Mouse (Mus musculus) heart, adult 2 months (tissue): ENCODE results near the gene Dhx57. TPM values are rescaled to one million over a fixed set of nuclear protein-coding genes. Genes with fewer than 3 reads are reported as not detected.
A peak's percentile ranks its signal among the peaks of the same experiment; 100 is the strongest.
"Not testable (repeated sequence)": the region's sequence is repeated elsewhere in the genome, so short reads cannot be mapped to it uniquely, and the experiment has no call there.

Experiments
- DNase-seq, 2 experiments: peaks; one replicate each; pipeline ENCODE4 v3.0.0; 2021
- H3K27ac ChIP-seq: fragments of 200-600 bp; 2 replicates; pipeline ENCODE4 v1.8.1; 2022
- H3K27me3 ChIP-seq: fragments of 200-500 bp; 2 replicates; pipeline ENCODE4 v1.6.1; 2012; ENCODE audit warnings: mild to moderate bottlenecking, low read length, inconsistent platforms, mixed read lengths; ENCODE audit not compliant: control insufficient read depth, insufficient read depth
- H3K36me3 ChIP-seq: fragments of 200-500 bp; 2 replicates; pipeline ENCODE4 v1.6.1; 2012; ENCODE audit warnings: low read length, inconsistent platforms; ENCODE audit not compliant: control insufficient read depth, insufficient read depth
- H3K4me1 ChIP-seq: fragments of 200-500 bp; 2 replicates; pipeline ENCODE4 v1.6.1; 2011; ENCODE audit warnings: low read length; ENCODE audit not compliant: control insufficient read depth, insufficient read depth
- H3K4me3 ChIP-seq: fragments of 200-600 bp; 2 replicates; pipeline ENCODE4 v1.8.1; 2022
- H3K79me2 ChIP-seq: fragments of 200-500 bp; replicated peaks from 2 replicates; pipeline ENCODE4 v1.6.1; 2012; ENCODE audit warnings: mild to moderate bottlenecking, inconsistent platforms, low read length, moderate library complexity, mixed read lengths; ENCODE audit not compliant: control insufficient read depth, insufficient read depth
- H3K9ac ChIP-seq: fragments of 200-500 bp; 2 replicates; pipeline ENCODE4 v1.6.1; 2012; ENCODE audit warnings: low read depth, mild to moderate bottlenecking, control low read depth, inconsistent platforms, low read length, mixed read lengths
- CTCF ChIP-seq: fragments of 200-600 bp; IDR thresholded peaks from 2 replicates; pipeline ENCODE4 v1.8.1; 2022; ENCODE audit warnings: antibody characterized with exemption, mild to moderate bottlenecking, moderate library complexity
- EP300 ChIP-seq: fragments of 200-500 bp; IDR thresholded peaks from 2 replicates; pipeline ENCODE4 v1.6.1; 2011; ENCODE audit warnings: low read depth, low read length, control low read depth; ENCODE audit not compliant: insufficient read depth
- POLR2A ChIP-seq: fragments of 200-500 bp; IDR thresholded peaks from 2 replicates; pipeline ENCODE4 v1.6.1; 2011; ENCODE audit warnings: mild to moderate bottlenecking, low read depth, low read length, control low read depth; ENCODE audit not compliant: insufficient read depth
- WGBS: fragments of 180-500 bp; shearing (Covaris S2); methylation state at CpG from one replicate; pipeline ENCODE4 v1.1.7; 2018; 5-methylcytosine and 5-hydroxymethylcytosine counted together
- intact Hi-C: fragments of 180-260 bp; cut with DNase I; formaldehyde crosslinking; loops from one replicate; pipeline ENCODE4 v1.15.1; 2025
- polyA plus RNA-seq: library from polyadenylated mRNA; depleted of rRNA; stranded (reverse); fragments of >200 nt; gene quantifications from 2 replicates; pipeline ENCODE4 v1.2.3, GENCODE M21; 2012
- total RNA-seq, 2 experiments: library from RNA; stranded (reverse); gene quantifications; 2 replicates each; pipeline ENCODE4 v1.2.3; 2021

The Dhx57 gene
- total and polyA plus RNA-seq, 3 experiments: 3.9 to 6.0 (median 5.4) TPM

DNA sequence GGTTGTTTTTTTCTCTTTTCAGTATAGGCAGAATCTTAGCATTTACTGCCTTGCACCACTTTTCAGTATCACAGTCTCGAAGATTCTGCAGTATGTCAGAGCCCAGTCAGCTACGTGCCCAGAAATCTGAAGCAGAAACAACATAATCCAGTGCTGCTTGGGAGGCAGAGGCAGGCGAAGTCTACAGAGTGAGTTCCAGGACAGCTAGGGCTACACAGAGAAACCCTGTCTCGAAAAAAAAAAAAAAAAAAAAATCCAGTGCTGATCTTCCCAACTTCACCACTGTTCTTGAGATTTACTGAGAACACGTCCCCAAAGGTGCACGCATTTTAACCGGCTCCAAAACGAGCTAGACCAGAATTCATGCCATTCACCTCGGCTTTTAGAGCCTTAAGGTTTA, 66.4 kb downstream of the Dhx57 start:
- peaks cover 2% of the 10 kb centered on the region for H3K4me1 ChIP-seq
- H3K9ac ChIP-seq: peak overlapping the region; percentile 62
- peak overlapping the region; percentile 59 for H3K4me3 ChIP-seq
- no peaks in the 10 kb centered on the region for H3K36me3 ChIP-seq
- DNase-seq: no peak
- intact Hi-C loops: loop anchor here (1.0 kb wide), 1 partner anchor 18 kb away; no protein-coding TSS in a partner anchor
- TF ChIP-seq EP300: no peak
- TF ChIP-seq POLR2A: no peak
- TF ChIP-seq CTCF: no peak
- no peaks in the 10 kb centered on the region for H3K27me3 ChIP-seq
- peak overlapping the region; percentile 86 for H3K27ac ChIP-seq
- 6% methylated on average over 9 of the region's 9 CpGs for WGBS
- no peaks in the 10 kb centered on the region for H3K79me2 ChIP-seq

DNA sequence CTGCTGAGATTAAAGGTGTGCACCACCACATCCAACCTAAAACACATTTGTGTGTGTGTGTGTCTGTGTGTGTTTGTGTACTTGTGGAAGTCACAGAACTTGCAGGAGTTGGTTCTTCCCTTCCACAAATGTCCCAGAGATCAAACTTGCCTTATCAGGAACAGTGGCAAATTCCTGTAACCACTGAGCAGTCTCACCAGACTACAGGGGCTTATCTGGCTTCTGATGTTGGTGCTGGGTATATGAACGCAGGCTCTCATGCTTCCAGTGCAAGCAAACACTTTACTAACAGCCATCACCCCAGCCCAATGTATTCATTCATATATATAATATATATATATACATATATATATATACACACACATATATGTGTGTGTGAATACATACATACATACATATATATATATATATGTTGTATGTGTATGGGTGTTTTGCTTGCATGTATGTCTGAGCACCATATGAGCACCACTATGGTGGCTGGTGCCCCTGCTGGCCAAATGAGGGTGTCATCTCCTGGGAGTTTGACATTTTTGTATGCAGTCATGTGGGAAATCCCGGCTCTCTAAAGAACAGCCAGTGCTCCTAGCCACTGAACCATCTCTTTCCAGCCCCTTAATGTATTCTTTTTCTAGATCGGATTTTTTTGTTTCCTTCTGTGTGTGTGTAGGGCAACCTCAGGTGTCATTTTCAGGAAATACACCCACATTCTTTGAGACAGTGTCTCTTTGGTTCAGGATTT, 68.2 kb downstream of the Dhx57 start:
- no peaks in the 10 kb centered on the region for H3K79me2 ChIP-seq
- TF ChIP-seq CTCF (peak; percentile 39), EP300 (no peak), POLR2A (no peak)
- no peaks in the 10 kb centered on the region for H3K36me3 ChIP-seq
- intact Hi-C loops: no loop called here
- no peak for DNase-seq
- H3K4me3 ChIP-seq: no peak overlapping the region
- peaks cover 2% of the 10 kb centered on the region for H3K4me1 ChIP-seq
- WGBS: 40% methylated on average over 3 of the region's 3 CpGs
- no peak overlapping the region for H3K9ac ChIP-seq
- no peak overlapping the region for H3K27ac ChIP-seq
- no peaks in the 10 kb centered on the region for H3K27me3 ChIP-seq

DNA sequence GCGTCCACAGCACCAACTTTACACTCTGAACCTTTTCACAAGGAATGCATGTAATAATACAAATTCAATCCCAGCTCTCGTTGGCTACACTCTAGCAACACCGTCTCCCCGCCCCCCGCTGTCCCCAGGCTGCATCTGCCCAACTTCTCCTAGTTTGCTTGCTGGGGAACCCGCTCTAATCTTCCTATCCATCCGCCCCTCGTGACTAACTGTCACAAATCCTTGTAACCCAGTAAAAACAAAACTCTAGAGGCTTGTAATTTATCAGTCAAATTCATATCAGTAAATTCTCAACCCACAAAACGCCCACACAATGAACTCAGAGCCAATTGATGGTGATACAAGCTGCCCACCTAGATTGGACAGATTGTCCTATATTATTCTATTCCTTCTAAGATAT, 69.1 kb downstream of the Dhx57 start:
- DNase-seq: no peak
- no peak overlapping the region for H3K4me3 ChIP-seq
- no peaks in the 10 kb centered on the region for H3K79me2 ChIP-seq
- TF ChIP-seq CTCF (no peak), EP300 (no peak), POLR2A (no peak)
- H3K36me3 ChIP-seq: no peaks in the 10 kb centered on the region
- H3K27ac ChIP-seq: no peak overlapping the region
- H3K27me3 ChIP-seq: no peaks in the 10 kb centered on the region
- 68% methylated on average over 9 of the region's 9 CpGs for WGBS
- no peak overlapping the region for H3K9ac ChIP-seq
- intact Hi-C loops: no loop called here
- H3K4me1 ChIP-seq: peaks cover 2% of the 10 kb centered on the region

DNA sequence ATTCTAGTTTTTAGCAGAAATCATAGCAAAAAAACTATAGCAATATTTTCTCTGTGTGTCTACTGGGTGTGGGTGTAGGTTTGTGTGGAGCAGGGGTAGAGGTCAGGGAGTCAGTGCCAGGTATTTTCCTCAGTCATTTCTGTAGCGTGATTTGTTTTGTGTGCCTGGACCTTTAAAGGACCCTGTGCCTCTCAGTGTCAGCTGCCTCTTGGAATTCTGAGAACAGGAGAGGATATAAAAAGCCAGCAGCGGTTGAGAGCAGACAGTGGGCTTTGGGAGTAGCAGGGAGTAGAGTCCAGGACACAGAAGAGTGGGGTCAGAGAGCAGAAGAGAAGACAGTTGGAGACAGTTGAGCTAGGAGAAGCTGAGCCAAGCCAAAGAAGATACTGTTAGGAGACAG, 70.1 kb downstream of the Dhx57 start:
- TF ChIP-seq POLR2A (no peak), CTCF (no peak), EP300 (no peak)
- Histone ChIP-seq H3K36me3 (no peaks in the 10 kb centered on the region), H3K4me1 (peaks cover 2% of the 10 kb centered on the region), H3K9ac (no peak overlapping the region), H3K27ac (no peak overlapping the region), H3K27me3 (no peaks in the 10 kb centered on the region), H3K79me2 (no peaks in the 10 kb centered on the region), H3K4me3 (no peak overlapping the region)
- intact Hi-C loops: no loop called here
- 58% methylated on average over 2 of the region's 2 CpGs for WGBS
- no peak for DNase-seq

DNA sequence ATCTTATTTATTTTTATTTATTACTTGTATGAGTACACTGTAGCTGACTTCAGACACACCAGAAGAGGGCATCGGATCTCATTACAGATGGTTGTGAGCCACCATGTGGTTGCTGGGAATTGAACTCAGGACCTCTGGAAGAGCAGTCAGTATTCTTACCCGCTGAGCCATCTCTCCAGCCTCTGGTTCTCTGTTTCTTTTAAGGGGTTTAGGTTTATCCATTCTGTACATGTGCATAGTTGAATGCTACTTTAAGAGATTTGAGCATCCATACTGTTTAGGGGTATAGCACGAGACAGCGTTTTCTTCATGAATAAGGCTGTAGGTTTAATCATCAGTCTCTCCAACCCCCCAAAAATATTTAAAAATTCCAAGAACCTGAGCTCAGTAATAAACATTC, 76.3 kb downstream of the Dhx57 start:
- H3K36me3 ChIP-seq, H3K27me3 ChIP-seq, H3K4me3 ChIP-seq, H3K79me2 ChIP-seq, H3K4me1 ChIP-seq, H3K9ac ChIP-seq, intact Hi-C loops, H3K27ac ChIP-seq, DNase-seq: not testable (repeated sequence)
- WGBS: 93% methylated on average over 4 of the region's 4 CpGs

DNA sequence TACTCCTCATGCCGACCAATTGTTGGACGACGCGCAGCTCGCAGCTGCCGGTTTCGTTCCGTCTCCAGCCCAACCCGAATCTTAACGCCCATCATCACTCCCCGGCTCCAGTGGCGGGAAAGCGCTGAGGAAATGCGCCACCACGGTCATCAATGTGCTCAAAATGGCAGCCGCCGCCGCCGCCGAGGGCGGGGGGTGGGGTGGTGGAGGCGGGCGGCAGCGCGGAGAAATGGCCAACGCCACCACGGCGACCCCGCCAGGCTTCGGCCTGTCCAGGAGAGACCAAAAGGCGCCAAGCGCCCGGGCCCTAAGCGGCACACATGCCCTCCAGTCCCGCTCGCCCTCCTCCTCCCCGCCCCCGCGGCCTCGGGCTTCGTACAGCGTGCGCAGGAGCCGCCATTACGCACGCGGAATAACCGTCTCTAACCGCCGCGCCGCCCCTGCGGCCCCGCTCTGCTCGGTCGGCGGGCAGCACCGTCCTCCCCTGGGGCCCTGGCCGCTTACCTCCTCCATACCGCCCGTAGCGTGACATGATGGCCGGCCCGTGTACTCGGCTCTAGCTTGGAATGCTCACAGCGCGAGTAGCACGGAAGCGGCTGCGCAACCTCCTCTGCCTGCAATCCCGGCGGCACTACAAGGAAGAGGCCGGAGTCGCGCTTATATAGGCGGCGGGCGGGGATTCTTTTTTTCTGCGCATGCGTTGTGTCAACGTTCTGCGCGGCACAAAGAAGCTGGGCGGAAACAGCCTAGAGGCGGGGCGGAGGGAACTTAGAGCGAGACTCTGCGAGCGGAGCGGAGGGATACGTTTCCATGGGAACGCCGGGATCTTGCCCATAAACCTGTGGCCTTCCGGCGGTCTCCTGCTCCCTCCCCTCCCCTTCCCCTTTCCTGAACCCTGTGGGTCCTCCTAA, 83.3 kb downstream of the Dhx57 start, which contains the start of the genes Srsf7 and Ttc39d:
Srsf7 (minus strand) TSS at position 637 of the 911 bp plus-strand sequence.
Ttc39d (plus strand) TSS at position 790 of the 911 bp plus-strand sequence.
- TF ChIP-seq EP300 (peak; percentile 92), CTCF (no peak), POLR2A (peak; percentile 100)
- intact Hi-C loops: loop anchor here (1.0 to 5.0 kb wide), 4 partner anchors 17 to 314 kb away; partner anchors contain the start of genes Gemin6 and Hnrnpll
- under 1% methylated on average over 93 of the region's 95 CpGs for WGBS

More for the DNA sequence above, 83.3 kb downstream of the Dhx57 start, which contains the start of the genes Srsf7 and Ttc39d:
- peak within 1 kb of the TSS; percentile 99 for H3K9ac ChIP-seq
- H3K27ac ChIP-seq: peak within 1 kb of the TSS; percentile 96
- peak within 1 kb of the TSS; percentile 90 for H3K4me3 ChIP-seq
- peak; percentile 98 for DNase-seq
- peaks cover 6% of the 10 kb centered on the region for H3K4me1 ChIP-seq
- H3K79me2 ChIP-seq: peaks cover 3% of the 10 kb centered on the region
- H3K36me3 ChIP-seq: peaks cover 32% of the 10 kb centered on the region
- H3K27me3 ChIP-seq: no peaks in the 10 kb centered on the region
